Mouse (Mus musculus): ENCODE data around the gene Jmjd7. TPM values are rescaled to one million over a fixed set of nuclear protein-coding genes. Genes with fewer than 3 reads are reported as not detected.

The Jmjd7 gene
- polyA plus RNA-seq, 1 experiment from 2014 or later = 14.4 TPM

DNA sequence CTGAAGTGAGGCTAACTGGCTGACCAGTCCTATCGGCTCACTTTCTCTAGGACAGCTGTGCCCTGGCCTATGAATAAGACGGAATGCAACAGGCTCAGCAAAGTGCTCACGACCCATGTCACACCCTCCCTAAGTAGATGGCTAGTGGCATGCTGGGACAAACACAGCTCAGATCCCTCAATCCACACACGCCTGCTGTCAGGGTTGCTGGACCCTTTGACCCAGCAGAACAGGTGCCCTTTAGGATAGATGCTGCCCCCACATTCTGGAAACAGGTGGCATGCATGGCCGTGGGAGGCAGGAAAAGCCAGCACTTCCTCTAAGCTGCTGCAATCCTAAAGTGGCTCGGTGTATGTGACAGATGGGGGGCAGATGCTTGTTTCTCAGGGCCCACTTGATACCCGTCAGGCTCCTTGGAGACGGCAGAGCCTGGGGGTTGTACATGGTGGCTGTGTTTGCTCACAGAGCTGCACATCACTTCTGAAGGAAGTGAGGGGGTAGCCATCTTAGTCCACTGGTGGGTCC, 42.2 kb downstream of the Jmjd7 start:
- DNase-seq (ENCODE audit: low spot score) (peak; percentile 68), ATAC-seq (ENCODE audit: low read depth) (peak; percentile 78)
- 0 out of 2 replicates have a peak, but pooled peaks cover under 1% of the 10 kb centered on the region for H3K27me3 ChIP-seq (replicated peaks; ENCODE audit: control insufficient read depth, insufficient read depth, low read length)
- WGBS = 53% methylated on average over 8 of the region's 8 CpGs
- H3K9ac ChIP-seq (ENCODE audit: low read depth, low read length) = 0 out of 2 replicates have a peak overlapping the region, but pooled peaks have one; percentile 5
- no peak overlapping the region for H3K4me2 ChIP-seq (ENCODE audit: low read depth, low read length)
- H3K9me3 ChIP-seq (ENCODE audit: control insufficient read depth, low read length) = no peaks in the 10 kb centered on the region
- no peaks in the 10 kb centered on the region for H3K36me3 ChIP-seq (ENCODE audit: control insufficient read depth, insufficient read depth, low read length)
- H3K4me1 ChIP-seq (ENCODE audit: control insufficient read depth, insufficient read depth, low read length) = 0 out of 2 replicates have a peak, but pooled peaks cover 5% of the 10 kb centered on the region
- H3K4me3 ChIP-seq (ENCODE audit: low read depth, low read length) = no peak overlapping the region
- no peak overlapping the region for H3K27ac ChIP-seq (replicated peaks; ENCODE audit: low read depth, low read length)

- no peak overlapping the region for H3K4me2 ChIP-seq (ENCODE audit: low read depth, low read length)
- ATAC-seq (ENCODE audit: low read depth) (no peak), DNase-seq (ENCODE audit: low spot score) (no peak)
- H3K9me3 ChIP-seq (ENCODE audit: control insufficient read depth, low read length) = no peaks in the 10 kb centered on the region
- 89% methylated on average over 4 of the region's 4 CpGs for WGBS
- H3K9ac ChIP-seq (ENCODE audit: low read depth, low read length) = no peak overlapping the region
- peaks cover 20% of the 10 kb centered on the region for H3K27me3 ChIP-seq (replicated peaks; ENCODE audit: control insufficient read depth, insufficient read depth, low read length)
- H3K4me1 ChIP-seq (ENCODE audit: control insufficient read depth, insufficient read depth, low read length) = peaks cover 5% of the 10 kb centered on the region; the same call in 1 of the 2 replicates
- no peak overlapping the region for H3K4me3 ChIP-seq (ENCODE audit: low read depth, low read length)
- no peak overlapping the region for H3K27ac ChIP-seq (replicated peaks; ENCODE audit: low read depth, low read length)
- H3K36me3 ChIP-seq (ENCODE audit: control insufficient read depth, insufficient read depth, low read length) = no peaks in the 10 kb centered on the region
These were observed 46.8 kb downstream of the Jmjd7 start for GRCm38 (mm10) chr2:120074096-120074495.

DNA sequence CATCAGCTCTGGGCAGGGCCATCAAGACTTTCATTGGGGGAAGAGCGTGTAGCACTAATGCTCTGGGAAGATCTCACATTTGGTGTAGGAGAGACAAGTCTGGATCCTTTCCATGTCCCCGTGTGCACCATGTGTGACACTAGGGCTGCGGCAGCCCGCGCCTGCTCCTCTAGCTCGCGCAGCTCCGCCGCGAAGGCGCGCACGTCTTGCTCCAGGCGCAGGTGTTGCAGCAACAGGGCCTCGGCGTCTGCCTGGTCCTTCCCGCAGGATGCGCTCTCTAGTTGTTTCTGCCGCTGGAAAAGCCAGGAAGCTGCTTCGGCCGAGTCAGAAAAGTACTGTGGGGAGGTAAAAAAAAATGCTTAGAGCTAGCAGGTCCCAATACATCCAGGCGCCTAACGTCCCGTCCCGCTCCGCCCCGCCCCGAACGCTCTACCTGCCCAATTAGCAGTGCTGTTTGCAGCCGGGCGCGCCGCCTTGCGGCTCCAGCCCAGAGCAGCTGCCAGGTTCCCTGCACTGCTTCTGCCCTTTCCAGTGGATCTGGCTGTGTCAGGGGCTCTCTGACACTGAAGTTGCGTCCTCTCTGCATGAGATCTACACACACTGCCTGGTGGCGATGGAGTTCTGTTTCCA, 48.9 kb downstream of the Jmjd7 start:
- H3K27ac ChIP-seq (replicated peaks; ENCODE audit: low read depth, low read length) = no peak overlapping the region
- peak overlapping the region; percentile 62 for H3K4me2 ChIP-seq (ENCODE audit: low read depth, low read length)
- H3K9ac ChIP-seq (ENCODE audit: low read depth, low read length) = peak overlapping the region; percentile 28; the same call in 1 of the 2 replicates
- H3K4me1 ChIP-seq (ENCODE audit: control insufficient read depth, insufficient read depth, low read length) = peaks cover 5% of the 10 kb centered on the region; the same call in 1 of the 2 replicates
- H3K9me3 ChIP-seq (ENCODE audit: control insufficient read depth, low read length) = no peaks in the 10 kb centered on the region
- peak overlapping the region; percentile 38 for H3K4me3 ChIP-seq (ENCODE audit: low read depth, low read length)
- no peaks in the 10 kb centered on the region for H3K36me3 ChIP-seq (ENCODE audit: control insufficient read depth, insufficient read depth, low read length)
- peak; percentile 72 for DNase-seq (ENCODE audit: low spot score)
- 1% methylated on average over 36 of the region's 36 CpGs for whole genome bisulfite sequencing
- peaks cover 20% of the 10 kb centered on the region for H3K27me3 ChIP-seq (replicated peaks; ENCODE audit: control insufficient read depth, insufficient read depth, low read length)
- ATAC-seq (ENCODE audit: low read depth) = peak; percentile 87

Small RNAs within 50 kb of the gene (microRNA-seq; reads per million reads assigned to microRNA genes)
- gene Mir7665 (ENCODE audit: borderline number of aligned reads) = not detected

Other genes with a start within 250 kb of the Jmjd7 start
- gene Rpap1, start 239.9 kb upstream of the Jmjd7 start, polyA plus RNA-seq (2014; fragmentation: Nextera tagmentation; extraction: Ambion mirVana) = 18.3 and 22.3 TPM in 2 replicates
- 20.2 and 23.6 TPM in 2 replicates for gene Tyro3, start 229.8 kb upstream of the Jmjd7 start, polyA plus RNA-seq (2014; fragmentation: Nextera tagmentation; extraction: Ambion mirVana)
- 33.4 and 33.9 TPM in 2 replicates for gene Mga, start 130.3 kb upstream of the Jmjd7 start, polyA plus RNA-seq (2014; fragmentation: Nextera tagmentation; extraction: Ambion mirVana)
- 4.0 and 4.7 TPM in 2 replicates for gene Mapkbp1, start 54.8 kb upstream of the Jmjd7 start, polyA plus RNA-seq (2014; fragmentation: Nextera tagmentation; extraction: Ambion mirVana)
- 2.5 and 2.9 TPM in 2 replicates for gene Gm28042, start within 50 bp of the Jmjd7 start, polyA plus RNA-seq (2014; fragmentation: Nextera tagmentation; extraction: Ambion mirVana)
- gene Pla2g4b, start 5.9 kb downstream of the Jmjd7 start, polyA plus RNA-seq (2014; fragmentation: Nextera tagmentation; extraction: Ambion mirVana) = 1.8 and 2.1 TPM in 2 replicates
- gene Ehd4, start 127.1 kb downstream of the Jmjd7 start, polyA plus RNA-seq (2014; fragmentation: Nextera tagmentation; extraction: Ambion mirVana) = 56.4 and 60.8 TPM in 2 replicates
- 0.71 and 0.77 TPM in 2 replicates for gene Pla2g4e, start 217.9 kb downstream of the Jmjd7 start, polyA plus RNA-seq (2014; fragmentation: Nextera tagmentation; extraction: Ambion mirVana)

Data from embryonic facial prominence, embryonic 14.5 days (tissue).